Mouse (Mus musculus) macrophage (primary cell): ENCODE results near the gene Mrps7. TPM values are rescaled to one million over a fixed set of nuclear protein-coding genes. Genes with fewer than 3 reads are reported as not detected.
A peak's percentile ranks its signal among the peaks of the same experiment; 100 is the strongest.
"Not testable (repeated sequence)": the region's sequence is repeated elsewhere in the genome, so short reads cannot be mapped to it uniquely, and the experiment has no call there.

ENCODE experiments used
- H3K27ac ChIP-seq: fragments of 350-480 bp; formaldehyde crosslinking; 2 replicates; pipeline ENCODE4 v1.9.0; 2021
- H3K36me3 ChIP-seq: fragments of 350-480 bp; formaldehyde crosslinking; 2 replicates; pipeline ENCODE4 v1.9.0; 2021; ENCODE audit errors: inconsistent target
- H3K4me3 ChIP-seq: fragments of 350-480 bp; formaldehyde crosslinking; 2 replicates; pipeline ENCODE4 v1.9.0; 2021; ENCODE audit errors: inconsistent target
- H3K79me2 ChIP-seq: fragments of 350-480 bp; formaldehyde crosslinking; 2 replicates; pipeline ENCODE4 v1.9.0; 2021; ENCODE audit errors: inconsistent target
- WGBS: methylation state at CpG from one replicate; pipeline ENCODE4 v1.1.7; 2026; ENCODE audit warnings: inconsistent platforms; ENCODE audit not compliant: missing documents; 5-methylcytosine and 5-hydroxymethylcytosine counted together
- polyA plus RNA-seq: library from polyadenylated mRNA; stranded (reverse); fragments of 250-400 nt; gene quantifications from 3 replicates; pipeline ENCODE4 v1.2.4, GENCODE M21; 2018; ENCODE audit warnings: inconsistent platforms

Gene Mrps7
- polyA plus RNA-seq, 1 experiment from 2014 or later = 21.1 TPM

GRCm38 (mm10) chr11:115641664-115642036 is 37.9 kb downstream of the Mrps7 start:
- Histone ChIP-seq H3K79me2 (peaks cover 28% of the 10 kb centered on the region), H3K27ac (0 out of 2 replicates have a peak overlapping the region, but pooled peaks have one; percentile 17), H3K36me3 (peaks cover 30% of the 10 kb centered on the region), H3K4me3 (no peak overlapping the region)
- WGBS = 71% methylated on average over 4 of the region's 4 CpGs

- WGBS = 94% methylated on average over 2 of the region's 2 CpGs
- no peak overlapping the region for H3K27ac ChIP-seq
- no peak overlapping the region for H3K4me3 ChIP-seq
- peaks cover 38% of the 10 kb centered on the region for H3K79me2 ChIP-seq
- H3K36me3 ChIP-seq = peaks cover 40% of the 10 kb centered on the region
These were observed 39.0 kb downstream of the Mrps7 start for GRCm38 (mm10) chr11:115642705-115643104.

- peaks cover 44% of the 10 kb centered on the region for H3K79me2 ChIP-seq
- WGBS = 63% methylated on average over 10 of the region's 10 CpGs
- H3K36me3 ChIP-seq = peaks cover 46% of the 10 kb centered on the region
- H3K4me3 ChIP-seq = no peak overlapping the region
- no peak overlapping the region for H3K27ac ChIP-seq
These were observed 39.5 kb downstream of the Mrps7 start for GRCm38 (mm10) chr11:115643265-115643664.

- Histone ChIP-seq H3K27ac (no peak overlapping the region), H3K4me3 (no peak overlapping the region), H3K79me2 (peaks cover 54% of the 10 kb centered on the region), H3K36me3 (peaks cover 56% of the 10 kb centered on the region)
- WGBS = 92% methylated on average over 11 of the region's 13 CpGs
These were observed 40.6 kb downstream of the Mrps7 start for GRCm38 (mm10) chr11:115644308-115644707.

GRCm38 (mm10) chr11:115645498-115645897 is 41.8 kb downstream of the Mrps7 start:
- 92% methylated on average over 9 of the region's 14 CpGs for WGBS
- not testable (repeated sequence) for H3K27ac ChIP-seq, H3K4me3 ChIP-seq
- Histone ChIP-seq H3K36me3 (peaks cover 66% of the 10 kb centered on the region), H3K79me2 (peaks cover 66% of the 10 kb centered on the region)

- Histone ChIP-seq H3K27ac (no peak overlapping the region), H3K4me3 (no peak overlapping the region), H3K36me3 (peaks cover 74% of the 10 kb centered on the region), H3K79me2 (peaks cover 75% of the 10 kb centered on the region)
- WGBS = 90% methylated on average over 9 of the region's 9 CpGs
These were observed 42.7 kb downstream of the Mrps7 start for GRCm38 (mm10) chr11:115646439-115646838.

GRCm38 (mm10) chr11:115647459-115647858 is 43.7 kb downstream of the Mrps7 start:
- H3K4me3 ChIP-seq = no peak overlapping the region
- peaks cover 75% of the 10 kb centered on the region for H3K36me3 ChIP-seq
- H3K27ac ChIP-seq = no peak overlapping the region
- peaks cover 86% of the 10 kb centered on the region for H3K79me2 ChIP-seq
- 71% methylated on average over 6 of the region's 6 CpGs for WGBS

GRCm38 (mm10) chr11:115649706-115650105 is 46.0 kb downstream of the Mrps7 start:
- Histone ChIP-seq H3K36me3 (peaks cover 65% of the 10 kb centered on the region), H3K27ac (no peak overlapping the region), H3K4me3 (no peak overlapping the region), H3K79me2 (peaks cover 90% of the 10 kb centered on the region)
- 75% methylated on average over 10 of the region's 10 CpGs for WGBS

GRCm38 (mm10) chr11:115651680-115652079 is 48.0 kb downstream of the Mrps7 start:
- Histone ChIP-seq H3K27ac (no peak overlapping the region), H3K4me3 (no peak overlapping the region), H3K79me2 (peaks cover 90% of the 10 kb centered on the region), H3K36me3 (peaks cover 55% of the 10 kb centered on the region)
- 94% methylated on average over 3 of the region's 3 CpGs for WGBS

GRCm38 (mm10) chr11:115653194-115653593 is 49.5 kb downstream of the Mrps7 start:
- Histone ChIP-seq H3K36me3 (peaks cover 40% of the 10 kb centered on the region), H3K4me3 (no peak overlapping the region), H3K27ac (peak overlapping the region; percentile 92), H3K79me2 (peaks cover 90% of the 10 kb centered on the region)
- WGBS = 90% methylated on average over 3 of the region's 3 CpGs

GRCm38 (mm10) chr11:115654128-115654527 is 50.4 kb downstream of the Mrps7 start:
- Histone ChIP-seq H3K36me3 (peaks cover 31% of the 10 kb centered on the region), H3K4me3 (no peak overlapping the region), H3K79me2 (peaks cover 90% of the 10 kb centered on the region), H3K27ac (peak overlapping the region; percentile 92)
- 0% methylated on average over 1 of the region's 2 CpGs for WGBS

Other genes with a start within 250 kb of the Mrps7 start
- not detected in 3 replicates for gene Hid1, start 236.2 kb upstream of the Mrps7 start, polyA plus RNA-seq
- gene Cdr2l, start 222.0 kb upstream of the Mrps7 start, polyA plus RNA-seq = 0.06 TPM in 1 of 3 replicates, not detected in the others
- gene Mrpl58, start 200.2 kb upstream of the Mrps7 start, polyA plus RNA-seq = 33.0 to 43.0 TPM (median 39.2 TPM) in 3 replicates
- gene Atp5h, start 184.0 kb upstream of the Mrps7 start, polyA plus RNA-seq = 377 to 621 TPM (median 390 TPM) in 3 replicates
- 13.7 to 21.3 TPM (median 17.9 TPM) in 3 replicates for gene Kctd2, start 183.8 kb upstream of the Mrps7 start, polyA plus RNA-seq
- not detected in 3 replicates for gene Trim80, start 163.4 kb upstream of the Mrps7 start, polyA plus RNA-seq
- not detected in 3 replicates for gene Slc16a5, start 141.5 kb upstream of the Mrps7 start, polyA plus RNA-seq
- gene Armc7, start 128.3 kb upstream of the Mrps7 start, polyA plus RNA-seq = 21.4 to 26.8 TPM (median 22.9 TPM) in 3 replicates
- 54.5 to 73.7 TPM (median 60.1 TPM) in 3 replicates for gene Nt5c, start 112.1 kb upstream of the Mrps7 start, polyA plus RNA-seq
- gene Jpt1, start 89.5 kb upstream of the Mrps7 start, polyA plus RNA-seq = 68.8 to 166 TPM (median 152 TPM) in 3 replicates
- 229 to 319 TPM (median 316 TPM) in 3 replicates for gene Sumo2, start 67.6 kb upstream of the Mrps7 start, polyA plus RNA-seq
- 11.4 to 41.8 TPM (median 14.7 TPM) in 3 replicates for gene Nup85, start 39.5 kb upstream of the Mrps7 start, polyA plus RNA-seq
- gene Gga3, start 126 bp downstream of the Mrps7 start, polyA plus RNA-seq = 15.8 to 69.3 TPM (median 37.7 TPM) in 3 replicates
- gene Mif4gd, start 9.0 kb downstream of the Mrps7 start, polyA plus RNA-seq = 24.9 to 57.5 TPM (median 29.7 TPM) in 3 replicates
- gene Slc25a19, start 24.4 kb downstream of the Mrps7 start, polyA plus RNA-seq = 14.9 to 26.4 TPM (median 17.0 TPM) in 3 replicates
- 265 to 522 TPM (median 418 TPM) in 3 replicates for gene Grb2, start 104.7 kb downstream of the Mrps7 start, polyA plus RNA-seq
- 13.8 to 22.4 TPM (median 14.1 TPM) in 3 replicates for gene Tmem94, start 161.5 kb downstream of the Mrps7 start, polyA plus RNA-seq
- gene Caskin2, start 209.7 kb downstream of the Mrps7 start, polyA plus RNA-seq = 0.86 to 3.1 TPM (median 1.8 TPM) in 3 replicates
- gene Tsen54, start 210.8 kb downstream of the Mrps7 start, polyA plus RNA-seq = 4.8 to 12.1 TPM (median 7.2 TPM) in 3 replicates
- gene Llgl2, start 220.1 kb downstream of the Mrps7 start, polyA plus RNA-seq = 0.80 to 3.9 TPM (median 2.6 TPM) in 3 replicates